Mouse (Mus musculus) megakaryocyte, embryonic 14.5 days (primary cell): ENCODE measurements around the gene Mark4.

Source experiments
- FLI1 ChIP-seq: IDR thresholded peaks from 2 replicates; pipeline ENCODE4 v1.6.1; 2012; ENCODE audit warnings: low read length, inconsistent platforms, mixed read lengths
- GATA1 ChIP-seq: IDR thresholded peaks from 3 replicates; pipeline ENCODE4 v1.6.1; 2012; ENCODE audit warnings: mixed read lengths, low read length, inconsistent platforms, borderline replicate concordance

- TF ChIP-seq GATA1 (no peak), FLI1 (no peak)
These were observed 27.9 kb upstream of the Mark4 start for GRCm38 (mm10) chr7:19486549-19486948.
